Mouse (Mus musculus) thymus, postnatal 36 days (tissue): ENCODE results near the gene Zfp612.

Experiments
- DNase-seq, 2 experiments: peaks; one replicate each; pipeline ENCODE4 v3.0.0; 2022; ENCODE audit warnings: mixed read lengths in 2 of 2

The Zfp612 gene

DNA sequence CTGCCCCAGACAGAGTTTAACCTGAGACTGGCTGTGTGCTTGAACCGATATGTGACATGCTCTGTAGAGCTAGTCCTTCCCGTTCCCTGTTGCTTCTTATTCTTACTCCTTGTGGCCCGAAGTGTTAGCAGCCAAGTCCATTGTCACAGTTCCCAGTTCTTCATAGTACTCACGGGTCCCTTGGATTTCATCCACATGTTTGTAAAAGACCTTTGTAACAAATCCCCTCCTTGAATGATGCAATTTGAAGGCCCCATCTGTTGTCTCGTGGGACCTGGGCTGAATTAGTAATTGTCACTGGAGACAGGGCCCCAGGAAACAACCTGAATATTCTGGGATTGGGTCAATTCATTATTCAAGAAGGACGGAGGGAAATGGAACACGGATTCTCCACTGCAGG is 56.0 kb downstream of the Zfp612 start:
- DNase-seq: no peak

DNA sequence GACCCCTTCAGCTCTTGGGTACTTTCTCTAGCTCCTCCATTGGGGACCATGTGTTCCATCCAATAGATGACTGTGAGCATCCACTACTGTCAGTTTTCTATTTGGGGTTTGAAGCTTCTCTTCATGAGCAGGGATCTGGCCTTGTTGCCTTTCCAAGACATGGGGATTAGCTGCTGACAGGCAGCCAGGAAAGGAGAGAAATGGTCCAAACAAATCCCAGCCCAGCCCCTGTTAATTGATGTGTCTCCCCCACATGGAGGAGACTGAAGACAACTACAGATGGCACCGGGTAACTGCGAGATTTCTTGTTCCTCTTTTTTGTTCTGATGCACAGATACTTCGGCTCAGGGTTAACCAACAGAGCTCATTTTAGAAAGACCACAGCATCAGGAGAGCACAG is 60.6 kb downstream of the Zfp612 start:
- no peak for DNase-seq

DNA sequence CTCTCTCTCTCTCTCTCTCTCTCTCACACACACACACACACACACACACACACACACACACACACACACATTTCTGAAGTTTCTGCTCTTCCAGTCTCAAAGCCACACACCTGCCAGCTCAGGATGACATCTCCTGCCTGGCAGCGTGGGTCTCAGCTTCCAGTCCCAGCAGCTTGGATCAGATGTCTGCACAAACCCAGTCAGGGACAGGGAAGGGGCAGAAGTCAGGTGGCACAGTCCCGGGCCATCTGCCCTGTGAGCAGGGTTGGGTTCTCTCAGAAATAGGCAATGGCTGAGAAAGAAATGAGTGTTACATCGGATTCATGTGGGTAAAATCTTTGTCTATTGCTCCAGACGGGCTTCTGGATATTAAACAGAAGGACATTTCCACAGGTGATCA is 61.2 kb downstream of the Zfp612 start:
- DNase-seq: no peak
